Mouse (Mus musculus) granulocyte monocyte progenitor cell, adult 5-6 weeks (primary cell): ENCODE measurements at regions not wholly inside any gene's neighbourhood (a gene's known extent, or its start where the extent isn't known, plus 50 kb on each side); places are given as distances from the start of the nearest gene placed in this dataset.

ENCODE experiments used
- ATAC-seq: replicated peaks from 2 replicates; pipeline ENCODE4 v1.8.0; 2016; ENCODE audit warnings: mild to moderate bottlenecking, moderate TSS enrichment, inconsistent platforms; ENCODE audit not compliant: poor library complexity, severe bottlenecking

DNA sequence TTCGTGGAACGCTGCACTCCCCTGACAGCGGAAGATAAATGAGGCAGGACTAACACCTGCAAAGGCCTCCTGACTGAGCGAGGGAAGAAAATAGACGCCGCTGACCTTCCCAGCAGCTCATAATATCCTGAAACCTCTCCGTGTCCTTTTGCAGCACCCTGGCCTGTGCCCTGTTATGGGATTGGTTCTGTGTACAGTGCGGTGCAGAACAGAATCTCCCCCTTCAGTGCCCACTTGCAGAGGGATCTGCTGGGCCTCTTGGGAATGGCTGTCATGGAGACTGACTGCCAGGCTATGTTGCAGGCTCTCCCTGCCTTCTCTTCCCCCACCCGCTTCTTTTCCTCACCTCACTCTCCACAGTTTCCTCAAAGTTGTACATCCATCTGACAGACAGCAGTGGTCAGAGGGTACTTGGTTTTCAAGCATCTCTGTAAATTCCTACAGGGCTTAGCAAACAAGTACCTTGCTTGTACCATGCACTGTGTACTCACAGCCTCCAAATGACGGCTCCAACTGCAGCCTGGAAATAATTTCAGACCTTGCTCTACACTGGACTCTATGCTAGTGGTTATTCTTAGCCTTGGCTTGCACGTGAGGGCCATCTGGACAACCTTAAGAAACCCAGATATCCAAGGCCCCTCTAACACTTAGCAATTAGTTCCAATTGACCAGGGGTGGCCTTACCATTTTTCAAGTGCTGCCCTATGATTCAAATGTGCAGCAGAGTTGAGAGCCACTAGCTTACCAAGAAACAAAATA lies 382.7 kb downstream of the Gm45692 start:
- no peak for ATAC-seq

DNA sequence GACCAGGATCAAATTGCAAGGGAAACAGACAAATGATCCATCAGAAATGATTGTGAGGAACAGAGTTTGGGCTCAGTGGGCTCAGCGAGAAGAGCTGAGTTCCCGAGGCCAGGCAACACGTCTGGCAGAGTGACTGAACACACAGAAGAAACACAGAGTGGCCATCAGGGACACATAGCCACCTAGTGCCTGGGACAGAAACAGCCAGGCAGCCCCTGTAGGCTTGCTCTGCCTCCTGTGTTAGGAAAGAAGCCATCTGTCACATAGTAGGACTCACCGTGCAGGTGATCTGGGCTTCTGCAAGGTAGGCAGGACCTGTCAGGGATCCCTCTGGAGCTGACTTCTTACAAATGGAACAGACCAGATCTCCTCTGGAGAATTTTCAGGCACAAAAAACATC lies 383.4 kb downstream of the Gm45692 start:
- ATAC-seq, result no peak

DNA sequence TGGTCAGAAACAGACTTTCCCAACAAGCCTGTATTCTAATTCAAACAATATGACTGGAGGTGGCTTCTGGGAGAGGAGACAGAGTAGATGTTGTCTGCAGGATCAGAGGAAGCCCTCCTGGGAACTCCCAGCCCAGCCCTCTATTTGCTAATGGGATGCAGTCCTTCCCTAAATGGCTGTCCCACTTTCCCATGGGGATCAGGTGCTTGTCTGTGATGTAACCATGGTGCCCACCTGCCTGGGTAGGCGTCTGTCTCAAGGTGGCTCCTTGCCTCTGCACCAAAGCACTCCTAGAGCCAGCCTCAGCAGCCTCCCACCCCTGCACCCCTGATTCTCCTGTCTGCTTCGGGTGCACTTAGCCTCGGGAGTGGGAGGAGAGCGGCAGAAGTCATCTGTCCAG lies 384.6 kb downstream of the Gm45692 start:
- ATAC-seq, result no peak

GRCm38 (mm10) chr8:26504319-26505035 lies 385.1 kb downstream of the Gm45692 start:
- no peak for ATAC-seq

DNA sequence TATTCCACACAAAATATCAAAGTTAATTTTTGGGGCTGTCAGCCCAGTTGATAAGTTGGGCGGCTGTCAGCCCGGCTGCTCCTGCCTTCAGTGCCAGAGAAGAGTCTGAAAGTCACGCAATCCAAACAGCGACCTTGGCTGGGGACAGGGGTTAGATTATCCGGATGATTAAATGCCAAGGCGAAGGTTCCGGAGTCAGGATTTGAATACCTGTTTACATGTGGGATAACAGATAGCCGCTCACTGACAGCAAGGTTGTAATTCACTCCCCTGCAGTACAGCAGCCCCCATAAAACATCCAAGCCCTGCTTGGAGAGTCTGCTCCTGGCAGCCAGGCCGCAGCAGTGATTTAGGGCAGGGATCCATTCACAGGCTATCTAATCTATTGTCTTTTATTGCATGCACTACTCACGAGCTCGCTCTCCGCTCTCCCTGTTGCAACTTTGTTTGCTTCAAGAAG lies 388.3 kb downstream of the Gm45692 start:
- ATAC-seq, result no peak

DNA sequence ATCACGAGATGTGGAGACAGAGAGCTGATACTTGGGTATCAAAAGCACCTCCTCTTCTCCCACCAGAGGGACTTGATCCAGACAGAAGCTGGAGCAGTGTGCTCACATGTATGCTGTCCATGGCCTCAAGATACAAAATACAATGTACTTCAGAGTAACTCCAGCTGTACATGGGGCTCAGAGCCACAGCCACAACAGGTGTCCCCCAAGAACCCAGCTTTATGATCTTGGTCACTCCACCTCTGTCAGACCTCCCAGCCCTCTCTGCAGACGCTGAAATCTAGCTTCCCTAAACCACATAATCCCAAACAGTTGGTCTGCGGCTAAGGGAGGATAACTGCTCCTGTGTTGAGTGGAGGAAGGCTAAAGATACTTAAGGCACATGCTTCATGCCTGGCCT lies 389.9 kb downstream of the Gm45692 start:
- ATAC-seq, result no peak

- ATAC-seq, result no peak
Observed at GRCm38 (mm10) chr8:26513001-26513400, 393.7 kb downstream of the Gm45692 start.

GRCm38 (mm10) chr8:26524237-26524636 lies 404.9 kb downstream of the Gm45692 start:
- no peak for ATAC-seq

DNA sequence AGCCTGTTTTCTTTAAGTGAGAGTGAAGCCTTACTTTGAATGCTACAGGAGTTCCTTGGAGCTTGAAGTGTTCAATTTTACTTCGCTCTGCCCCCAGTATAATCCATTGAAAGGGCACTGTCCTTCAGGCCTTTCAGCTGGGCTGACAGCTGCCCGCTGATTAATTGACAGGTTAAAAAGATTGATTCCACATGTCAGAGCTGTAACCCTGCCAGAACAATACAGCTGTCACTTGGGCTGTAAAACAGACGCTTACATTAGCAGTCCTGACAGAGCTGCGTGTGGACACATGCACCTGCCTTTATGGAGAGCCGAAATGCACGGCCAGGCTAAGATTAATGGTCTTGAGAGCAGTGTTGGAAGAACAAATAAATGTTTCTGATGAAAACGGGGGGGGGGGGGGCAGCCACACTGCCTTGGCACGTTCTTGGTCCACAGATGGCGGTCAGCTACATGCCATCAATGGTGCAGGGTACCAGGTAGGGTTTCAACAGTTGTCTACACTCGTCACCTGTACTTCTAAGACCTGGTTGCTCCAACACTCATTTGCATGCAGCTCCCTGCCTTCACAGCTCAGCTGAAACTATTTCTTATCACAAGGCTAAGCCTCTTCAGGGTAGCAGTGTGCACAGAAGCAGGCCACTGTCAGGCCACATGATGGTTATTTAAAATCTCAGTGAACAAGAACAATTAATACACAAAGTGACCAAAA lies 407.3 kb downstream of the Gm45692 start:
- ATAC-seq, result no peak

DNA sequence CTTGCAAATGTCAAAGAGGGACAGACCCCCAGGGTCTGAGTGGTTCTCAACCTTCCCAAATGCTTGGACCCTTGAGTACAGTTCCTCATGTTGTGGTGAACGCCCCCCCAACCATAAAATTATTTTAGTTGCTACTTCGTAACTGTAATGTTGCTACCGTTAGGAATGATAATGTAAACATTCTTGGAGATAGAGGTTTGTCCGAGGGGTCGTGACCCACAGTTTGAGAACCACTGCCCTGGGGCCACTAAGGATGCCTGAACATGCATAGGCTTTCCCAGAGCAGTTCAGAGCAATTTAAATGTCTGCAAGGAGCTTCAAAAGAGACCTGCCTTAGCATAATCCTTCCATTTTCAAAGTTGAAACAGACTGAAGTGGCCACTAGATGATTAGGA lies 407.8 kb downstream of the Gm45692 start:
- no peak for ATAC-seq

DNA sequence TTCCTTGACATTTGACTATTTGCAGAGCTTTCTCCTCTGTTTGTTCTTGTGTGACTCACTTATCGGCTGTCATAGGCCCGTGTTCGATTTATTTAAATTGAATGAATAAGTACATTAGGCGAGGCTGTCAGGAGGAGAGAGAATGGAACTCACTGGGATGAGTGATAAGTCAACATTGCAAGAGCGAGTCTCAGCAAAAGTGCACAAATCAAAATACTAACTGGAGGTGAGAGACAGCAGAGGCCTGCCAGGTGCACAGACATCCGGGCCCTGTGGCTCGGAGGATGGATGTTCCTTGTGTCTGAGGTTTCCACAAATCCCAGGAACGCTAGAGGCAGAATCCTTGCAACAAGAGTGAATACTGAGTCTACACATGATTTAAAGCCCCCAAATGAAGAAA lies 410.6 kb downstream of the Gm45692 start:
- ATAC-seq, result no peak

DNA sequence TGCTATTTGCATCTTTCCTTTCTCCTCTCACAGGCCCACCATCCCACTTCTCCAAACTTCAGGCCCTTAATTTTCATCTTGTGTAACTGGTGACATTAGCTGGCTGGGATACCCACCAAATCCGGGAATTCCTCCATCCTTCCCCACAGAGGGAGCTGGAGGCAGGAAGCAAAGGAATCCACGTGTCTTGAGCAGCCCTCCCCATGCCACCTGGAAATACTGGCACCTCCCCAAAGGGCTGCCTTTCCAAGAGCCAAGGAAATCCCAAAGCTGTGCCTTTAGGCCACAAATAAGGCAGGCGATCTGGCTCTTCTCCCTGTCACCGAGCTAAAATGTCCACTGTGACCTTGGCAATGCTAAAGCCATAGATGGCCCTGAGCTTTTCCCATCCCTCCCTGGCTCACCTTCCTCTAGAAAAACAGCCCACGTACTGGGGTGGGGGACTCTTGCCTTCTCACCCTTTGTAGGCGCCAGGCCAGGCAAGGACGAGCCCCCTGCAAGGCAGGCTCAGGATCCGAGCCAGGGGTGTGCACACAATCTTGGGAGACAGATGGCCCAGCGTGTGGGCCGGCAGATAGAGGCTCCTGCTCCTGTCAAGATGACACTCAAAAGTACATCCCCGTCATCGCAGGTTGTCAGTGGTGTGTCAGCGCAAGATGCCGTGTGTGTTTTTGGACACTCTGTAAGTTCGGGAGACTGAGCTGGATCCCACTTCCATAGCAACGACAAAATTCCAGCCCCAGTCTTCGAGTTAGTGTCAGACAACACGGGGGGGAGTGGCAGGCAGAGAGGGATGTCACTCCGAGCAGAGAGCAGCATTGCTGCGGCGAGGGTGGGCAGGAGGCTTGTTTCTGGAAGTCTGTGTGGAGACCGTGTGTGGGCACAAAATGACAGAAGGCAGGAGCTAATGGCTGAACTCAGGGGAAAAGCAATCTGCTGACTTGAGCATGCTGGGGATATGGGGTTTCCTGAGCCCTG lies 414.4 kb downstream of the Gm45692 start:
- ATAC-seq, result no peak

- no peak for ATAC-seq
Observed at GRCm38 (mm10) chr8:26535816-26536215, 416.5 kb downstream of the Gm45692 start.

DNA sequence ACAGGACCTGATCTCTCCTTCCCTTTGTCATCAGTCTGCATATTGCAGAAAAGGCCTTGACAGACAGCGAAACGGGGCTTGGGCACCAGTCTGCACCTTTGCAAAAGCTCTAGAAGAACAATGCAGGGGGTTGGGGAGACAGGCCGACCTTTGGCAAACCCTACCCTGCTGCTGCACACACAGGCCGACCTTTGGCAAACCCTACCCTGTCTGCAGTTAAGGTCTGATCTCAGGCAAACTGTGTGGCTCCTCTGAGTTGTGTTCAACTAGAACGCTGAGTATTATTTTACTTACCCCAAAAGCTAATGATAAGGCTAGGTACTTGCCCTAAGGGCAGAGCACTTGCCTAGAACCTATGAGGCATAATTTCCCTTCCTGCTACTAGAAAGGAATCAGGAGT lies 423.4 kb upstream of the Zfp703 start:
- no peak for ATAC-seq

- no peak for ATAC-seq
Observed at GRCm38 (mm10) chr8:26559196-26559595, 417.9 kb upstream of the Zfp703 start.

GRCm38 (mm10) chr8:26563151-26563550 lies 414.0 kb upstream of the Zfp703 start:
- ATAC-seq, result no peak

DNA sequence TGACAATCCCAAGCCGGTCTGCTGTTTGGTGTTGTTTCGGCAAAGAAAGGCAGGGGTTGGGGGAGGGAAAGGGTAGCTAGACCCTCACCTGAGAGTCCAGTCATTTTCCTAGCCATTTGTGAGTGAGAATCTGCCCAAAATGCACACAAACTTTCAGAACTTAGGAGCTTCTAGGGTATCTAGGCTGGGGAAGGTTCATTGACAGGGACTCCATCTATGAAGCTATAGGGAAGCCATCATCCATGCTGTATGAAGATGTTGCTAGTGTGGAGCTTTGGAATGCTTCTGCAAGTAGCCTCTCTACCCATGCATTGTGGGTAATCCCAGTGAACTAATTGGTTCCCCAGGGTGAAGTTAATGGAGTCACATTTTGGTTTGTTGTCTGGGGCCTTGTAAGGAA lies 412.9 kb upstream of the Zfp703 start:
- ATAC-seq, result no peak

- ATAC-seq, result no peak
Observed at GRCm38 (mm10) chr8:26568423-26569060, 408.6 kb upstream of the Zfp703 start.

DNA sequence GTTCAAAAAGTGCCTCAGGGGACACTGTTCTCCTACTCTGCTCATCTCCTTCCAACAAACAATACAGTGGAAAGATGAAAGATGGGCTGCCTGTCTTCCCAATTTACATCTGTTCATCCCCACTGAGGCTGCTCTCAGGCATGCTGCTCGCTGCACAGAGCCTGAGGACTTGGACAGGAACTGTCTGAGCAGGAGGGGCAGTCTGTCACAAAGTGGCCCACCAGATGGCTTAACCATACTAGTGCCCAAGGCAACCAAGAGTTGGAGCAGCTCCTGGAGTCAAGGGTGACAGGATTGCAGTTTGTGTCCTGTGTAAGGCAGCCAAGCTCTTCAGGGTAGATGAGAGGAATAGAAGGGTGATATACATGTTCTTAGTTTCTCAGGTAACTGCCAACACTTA lies 388.3 kb upstream of the Zfp703 start:
- ATAC-seq, result no peak
